Mouse (Mus musculus) small intestine, adult 2 months (tissue): ENCODE data around the gene Mtx2.

Source experiments
- CTCF ChIP-seq: fragments of 200-500 bp; IDR thresholded peaks from 2 replicates; pipeline ENCODE4 v1.5.1; 2012; ENCODE audit warnings: low read depth, mild to moderate bottlenecking, control low read depth, inconsistent platforms, low read length, moderate library complexity, mixed read lengths; ENCODE audit not compliant: insufficient replicate concordance, insufficient read length; ENCODE audit errors: extremely low read depth
- POLR2A ChIP-seq: fragments of 200-500 bp; IDR thresholded peaks from 2 replicates; pipeline ENCODE4 v1.6.1; 2012; ENCODE audit warnings: low read depth, mild to moderate bottlenecking, control low read depth, inconsistent platforms, low read length, moderate library complexity

- TF ChIP-seq CTCF (no peak), POLR2A (no peak)
Measured at GRCm38 (mm10) chr2:74884357-74884756, 58.8 kb downstream of the Mtx2 start.
